Mouse (Mus musculus) A20 (cell line): ENCODE data around the gene Phlda3.
A peak's percentile ranks its signal among the peaks of the same experiment; 100 is the strongest.

Source experiments
- DNase-seq: peaks from one replicate; pipeline ENCODE4 v3.0.0-alpha.2; 2011; ENCODE audit warnings: low read depth, low spot score

Phlda3 gene

GRCm38 (mm10) chr1:135793370-135794215 is 27.7 kb downstream of the Phlda3 start:
- peak; percentile 60 for DNase-seq

GRCm38 (mm10) chr1:135794216-135795134 is 28.6 kb downstream of the Phlda3 start:
- DNase-seq: no peak

DNA sequence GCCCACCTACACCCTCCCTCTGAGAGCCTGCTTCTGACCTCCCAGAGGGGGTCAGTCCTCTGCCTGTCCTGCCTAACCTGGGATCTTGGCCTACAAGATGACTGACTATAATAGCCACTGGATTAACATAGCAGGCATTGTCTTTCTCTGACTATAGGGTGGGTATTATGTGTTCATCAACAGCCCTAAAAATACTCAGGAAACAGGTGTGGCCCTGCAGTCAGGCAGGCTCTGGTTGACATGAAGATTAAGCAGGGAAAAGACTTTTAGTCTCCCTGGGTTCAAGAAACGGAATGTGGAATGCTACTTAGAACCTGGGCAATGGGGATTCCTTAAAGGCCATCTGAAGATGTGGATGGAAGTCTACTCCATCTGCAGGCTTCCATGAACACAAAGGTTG is 32.6 kb downstream of the Phlda3 start:
- DNase-seq: no peak

DNA sequence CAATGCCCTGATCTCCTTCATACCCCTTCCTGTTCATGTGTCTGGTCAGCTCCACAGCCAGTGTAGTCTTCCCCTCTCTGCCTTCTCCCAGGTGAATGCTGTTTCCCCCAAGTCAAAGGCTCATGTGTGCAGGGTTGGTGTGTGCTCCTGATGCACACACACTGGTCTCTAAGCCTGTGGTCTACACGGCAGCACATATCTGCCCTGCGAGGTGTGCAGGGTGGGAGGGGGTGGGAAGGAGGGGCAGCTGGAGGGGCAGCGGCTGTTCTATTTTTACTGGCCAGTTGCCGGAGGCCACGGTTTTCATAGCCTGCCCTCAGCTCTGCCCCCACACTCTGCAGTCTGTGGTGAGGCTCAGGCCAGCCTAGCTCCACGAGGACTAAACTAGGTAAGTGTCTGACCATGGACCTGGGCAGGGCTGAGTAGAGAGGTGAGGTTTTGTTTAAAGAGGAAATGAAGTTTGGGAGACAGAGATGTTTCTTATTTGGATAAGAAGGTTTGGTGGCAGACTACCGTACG is 33.2 kb downstream of the Phlda3 start:
- DNase-seq: no peak

DNA sequence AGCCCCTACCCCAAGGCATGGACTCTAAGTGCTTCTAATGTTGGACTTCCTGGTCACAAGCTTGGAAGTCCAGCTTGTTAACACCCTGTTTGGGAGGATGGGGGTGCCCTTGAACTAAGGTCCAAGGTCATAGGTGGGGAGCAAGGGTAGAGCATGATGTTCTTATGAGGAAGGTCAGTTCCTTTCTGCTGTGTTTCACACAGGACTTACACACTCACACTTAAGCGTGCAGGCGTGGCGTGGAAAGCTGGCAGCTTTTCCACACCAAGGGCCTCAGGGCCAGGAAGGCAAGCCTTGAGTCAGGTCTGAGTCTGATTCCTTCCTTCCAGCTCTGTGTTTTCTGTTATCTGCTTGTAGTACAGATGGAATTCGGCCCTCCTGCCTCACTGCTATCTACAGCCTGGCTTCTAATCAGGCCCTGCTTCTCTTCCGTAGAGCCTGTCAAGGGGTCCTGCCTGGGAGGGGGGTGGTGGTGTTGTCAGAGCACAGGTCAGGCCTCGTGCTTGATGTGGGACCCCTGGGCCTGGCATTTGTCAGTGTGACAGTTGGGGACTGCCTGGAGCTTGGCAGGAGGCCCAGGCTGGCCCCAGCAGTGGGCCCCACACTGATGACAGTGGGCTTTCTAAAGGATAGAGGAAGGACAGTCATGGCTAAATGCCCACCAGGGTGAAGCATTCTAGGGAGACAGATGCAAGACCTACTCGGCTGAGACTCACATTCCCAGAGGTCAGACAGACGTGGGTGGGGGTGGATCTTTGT is 34.5 kb downstream of the Phlda3 start:
- DNase-seq: no peak

DNA sequence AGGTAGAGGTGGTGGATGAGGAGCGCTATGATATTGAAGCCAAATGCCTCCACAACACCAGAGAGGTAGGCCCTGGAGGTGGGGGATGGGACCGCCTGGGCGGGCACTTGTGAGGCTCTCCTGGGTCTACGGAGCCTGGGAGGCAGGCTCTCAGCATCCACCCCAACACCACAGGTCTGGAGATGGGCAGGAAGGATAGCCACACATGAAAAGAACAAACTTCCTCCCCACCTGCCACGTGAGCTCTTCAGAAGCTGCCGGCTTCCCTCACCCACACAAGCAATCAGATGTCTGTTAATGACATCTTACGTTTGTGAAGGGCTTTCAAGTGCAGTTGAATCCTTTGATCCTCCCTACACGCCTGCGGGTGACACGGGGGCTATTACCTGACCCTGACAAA is 41.6 kb downstream of the Phlda3 start:
- no peak for DNase-seq

GRCm38 (mm10) chr1:135810180-135810579 is 44.3 kb downstream of the Phlda3 start:
- no peak for DNase-seq

DNA sequence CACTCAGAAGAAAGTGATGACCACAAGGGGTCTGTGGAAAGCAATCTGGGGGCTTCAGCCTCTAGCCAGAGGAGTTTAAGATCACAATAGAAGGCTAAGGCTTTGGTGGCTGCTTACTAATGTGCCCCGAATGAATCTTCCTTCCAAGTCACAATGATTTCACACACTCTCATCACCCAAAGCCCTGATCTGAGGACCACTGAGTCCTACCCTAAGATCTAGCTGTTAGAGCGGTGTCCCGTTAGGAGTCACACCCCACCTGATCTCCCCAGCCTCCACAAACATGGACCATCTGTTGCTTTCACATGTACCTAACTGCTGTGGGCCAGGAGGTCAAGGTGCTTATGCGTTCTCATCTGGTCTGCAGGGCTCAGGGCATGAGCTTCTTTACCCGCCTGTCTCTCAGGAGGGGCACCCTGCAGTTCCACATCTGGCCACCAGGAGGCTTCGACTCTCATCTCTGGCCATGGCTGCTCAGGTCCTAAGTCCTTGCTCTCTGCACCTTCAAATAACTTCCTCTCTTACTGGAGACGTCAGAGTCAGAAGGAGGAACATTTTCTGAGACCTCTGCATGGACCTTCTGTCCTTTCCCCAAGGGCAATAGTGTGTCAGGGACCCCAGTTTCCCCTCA is 45.2 kb downstream of the Phlda3 start:
- DNase-seq: peak; percentile 72

- no peak for DNase-seq
These were observed 46.3 kb downstream of the Phlda3 start for GRCm38 (mm10) chr1:135812205-135812604.

DNA sequence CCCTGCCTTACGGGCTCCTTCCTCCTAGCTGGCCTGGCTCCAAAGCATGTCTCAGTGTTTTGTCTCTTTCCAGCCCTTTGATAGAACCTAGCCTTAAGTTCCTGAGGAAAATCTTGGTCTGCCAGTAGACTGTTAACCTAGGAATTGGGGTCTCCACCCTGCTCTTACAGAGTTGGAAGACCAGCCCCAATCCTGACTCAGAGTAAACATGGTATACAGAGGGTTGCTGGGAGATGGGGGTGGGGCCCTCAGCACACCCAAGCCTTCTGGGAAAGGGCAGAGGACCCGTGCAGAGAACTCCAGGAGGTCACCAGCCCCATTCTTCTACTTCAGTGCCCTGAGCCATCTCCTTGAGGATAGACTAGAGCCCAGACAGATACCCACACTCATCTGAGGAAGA is 46.7 kb downstream of the Phlda3 start:
- no peak for DNase-seq

DNA sequence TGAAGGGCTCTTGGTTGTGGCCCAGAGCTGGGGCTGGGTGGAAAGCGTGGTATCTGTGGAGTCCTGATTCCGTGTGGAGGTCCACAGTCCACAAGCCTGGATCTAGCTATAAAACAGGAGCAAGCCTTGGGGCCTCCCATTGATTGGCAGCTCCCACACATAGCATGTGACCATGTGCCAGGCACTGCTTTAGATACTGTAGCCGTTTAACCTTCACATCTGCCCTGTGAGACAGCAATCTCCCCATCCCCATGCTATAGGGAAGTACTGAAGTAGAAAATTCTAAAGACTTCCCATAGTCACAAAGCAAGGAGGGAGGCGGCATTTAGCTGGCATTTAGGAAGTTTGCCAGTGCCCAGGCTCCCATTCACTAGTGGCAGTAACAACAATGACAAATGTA is 47.2 kb downstream of the Phlda3 start:
- no peak for DNase-seq

- no peak for DNase-seq
These were observed 47.9 kb downstream of the Phlda3 start for GRCm38 (mm10) chr1:135813687-135814395.

DNA sequence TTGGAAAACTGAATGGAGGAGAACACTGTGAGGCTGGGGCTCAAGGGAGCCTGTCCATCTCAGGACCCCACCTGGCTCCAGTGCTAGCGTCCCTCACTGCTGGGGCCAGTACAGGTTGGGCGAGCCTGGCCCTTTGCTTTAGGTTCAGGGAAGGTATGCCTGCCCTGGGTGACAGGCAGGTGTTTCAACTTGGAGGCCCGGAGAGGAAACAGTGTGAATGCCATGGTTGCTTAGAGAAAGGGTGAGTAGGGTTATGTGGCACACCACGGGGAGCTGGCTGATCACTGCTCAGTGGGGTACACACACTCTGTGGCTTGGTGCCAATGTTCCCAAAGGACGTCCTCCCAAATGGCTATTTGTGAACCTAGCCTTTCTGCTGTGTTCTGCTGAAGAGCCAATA is 48.6 kb downstream of the Phlda3 start:
- no peak for DNase-seq

- no peak for DNase-seq
These were observed 51.7 kb downstream of the Phlda3 start for GRCm38 (mm10) chr1:135817595-135817994.

DNA sequence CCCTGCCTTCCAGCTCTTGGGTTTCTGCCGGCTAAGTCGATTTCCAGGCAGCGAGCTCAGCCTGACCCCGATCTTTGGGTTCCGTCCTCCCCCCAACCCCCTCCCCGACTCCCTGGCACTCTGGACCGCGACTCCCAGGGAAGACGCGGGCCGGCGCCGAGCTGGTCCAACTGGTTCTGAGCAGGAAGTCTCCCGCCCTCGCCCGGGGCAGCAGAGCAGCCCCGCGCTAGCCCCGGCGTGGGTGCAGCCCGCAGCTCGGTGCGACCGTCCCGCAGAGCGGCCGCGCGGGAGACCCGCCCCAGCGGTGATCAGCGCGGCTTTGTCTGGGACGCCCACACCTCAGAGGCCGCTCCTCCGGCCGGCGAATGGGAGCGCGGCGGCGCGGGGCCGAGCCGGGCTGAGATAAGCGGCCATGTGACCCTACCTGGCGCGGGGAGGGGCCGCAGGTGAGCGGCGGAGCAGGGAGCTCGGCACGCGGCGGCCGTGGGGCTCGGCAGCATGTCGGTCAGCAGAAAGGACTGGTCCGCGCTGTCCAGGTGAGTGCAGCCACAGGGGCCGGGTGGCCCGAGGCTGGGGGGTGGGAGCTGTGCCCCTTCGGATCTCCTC is 52.7 kb downstream of the Phlda3 start, which contains the start of gene Lad1:
Lad1 (plus strand) TSS at position 118 of the 606 bp plus-strand sequence.
- DNase-seq: no peak
